Mouse (Mus musculus): Measurements from ENCODE around the gene Anks6.
"Not testable (repeated sequence)": the region's sequence is repeated elsewhere in the genome, so short reads cannot be mapped to it uniquely, and the experiment has no call there.

Anks6 gene

DNA sequence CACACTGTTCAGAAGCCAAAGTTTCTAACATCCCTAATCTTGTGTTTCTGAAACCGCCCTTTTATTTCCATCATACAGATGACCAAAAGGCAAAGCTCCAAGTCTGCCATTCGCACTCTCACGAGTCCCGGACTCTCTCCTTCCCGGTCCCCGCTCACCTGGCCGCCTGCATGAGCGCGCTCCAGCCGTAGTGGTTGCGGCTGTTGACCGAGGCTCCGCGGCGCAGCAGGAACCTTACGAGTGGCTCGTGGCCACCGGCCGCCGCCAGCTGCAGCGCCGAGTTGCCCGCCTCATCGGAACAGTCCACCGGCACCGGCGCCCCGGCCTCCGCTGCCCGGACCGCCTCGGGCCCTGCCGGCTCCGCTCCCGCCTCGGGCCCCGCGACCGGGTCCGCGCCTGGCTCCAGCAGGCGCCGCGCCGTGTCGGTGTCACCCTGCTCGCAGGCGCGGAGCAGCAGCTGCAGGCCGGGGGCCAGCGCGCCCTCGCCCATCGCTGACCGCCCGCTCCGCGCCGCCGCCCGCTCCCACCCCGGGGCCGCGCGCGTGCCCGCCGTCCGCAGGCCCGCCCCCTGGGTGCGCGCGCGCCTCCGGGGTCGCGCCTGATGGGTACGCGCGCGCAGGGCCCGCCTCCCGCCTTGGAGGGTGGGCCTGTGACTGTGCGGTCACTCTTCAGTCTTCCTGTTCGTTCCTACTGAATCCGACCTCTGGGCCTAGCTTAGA lies at the start of gene Anks6:
Gene Anks6 (minus strand): TSS at position 637 of the 719 bp plus-strand sequence.
- DNase-seq, result peak; percentile 87 to 92

DNA sequence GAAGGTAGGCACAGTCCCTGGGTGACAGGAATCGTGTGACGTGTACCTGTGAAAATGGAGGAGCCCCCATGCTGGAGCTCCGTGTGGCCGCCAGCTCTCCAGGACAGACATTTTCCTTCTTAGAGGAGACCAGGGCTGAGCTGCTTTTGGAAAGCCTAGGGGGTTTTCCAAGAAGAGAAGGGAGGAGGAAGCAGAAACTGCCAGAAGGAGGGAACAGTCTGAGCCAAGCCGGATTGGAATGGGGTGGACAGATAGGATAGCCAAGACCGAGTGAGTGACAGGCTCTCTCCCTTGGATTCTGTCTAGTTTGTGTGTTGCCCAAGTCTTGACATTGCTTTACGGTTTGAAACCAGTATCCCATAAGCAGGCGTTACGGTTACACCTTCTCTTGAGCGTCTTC lies 46.3 kb upstream of the Anks6 start:
- no peak for DNase-seq

DNA sequence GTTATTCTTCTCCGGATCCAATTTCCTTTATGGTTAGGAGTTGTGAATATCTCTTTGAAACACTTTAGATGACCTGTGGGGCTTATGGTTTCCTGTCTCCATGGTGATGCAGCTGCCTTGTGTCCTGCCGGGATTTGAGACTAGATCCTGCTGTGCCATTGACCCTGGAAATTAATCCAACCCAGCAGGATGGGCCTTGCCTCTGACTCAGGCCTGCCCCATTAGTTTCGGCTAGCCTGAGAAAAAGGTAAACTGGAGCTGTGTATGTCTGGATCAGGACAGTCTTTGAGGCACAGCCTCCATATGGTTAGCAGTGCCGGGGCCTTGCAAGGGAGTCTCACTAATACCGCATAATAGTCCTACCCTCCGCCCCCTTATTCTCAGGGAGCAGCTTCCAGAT lies 36.4 kb upstream of the Anks6 start:
- no peak for DNase-seq

DNA sequence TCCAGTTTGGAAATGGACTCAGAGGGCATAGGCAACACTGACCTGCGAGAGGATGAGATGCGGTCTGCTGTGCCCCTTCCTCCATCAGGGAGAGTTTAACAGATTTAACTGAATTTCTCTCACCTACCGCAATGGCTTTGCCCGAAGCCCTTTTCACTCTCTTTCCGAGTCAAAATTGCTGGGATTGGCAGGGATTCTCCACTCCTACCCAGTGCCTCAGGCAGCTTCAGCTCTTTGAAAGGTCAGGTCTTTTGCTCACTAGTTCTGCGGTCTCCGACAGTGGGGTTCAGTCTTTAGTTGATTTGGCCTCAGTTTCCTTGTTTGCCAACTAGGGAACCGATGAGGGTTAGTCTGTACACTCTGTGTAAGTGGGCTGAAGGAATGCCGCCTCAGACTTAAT lies 35.9 kb upstream of the Anks6 start:
- DNase-seq, result no peak

DNA sequence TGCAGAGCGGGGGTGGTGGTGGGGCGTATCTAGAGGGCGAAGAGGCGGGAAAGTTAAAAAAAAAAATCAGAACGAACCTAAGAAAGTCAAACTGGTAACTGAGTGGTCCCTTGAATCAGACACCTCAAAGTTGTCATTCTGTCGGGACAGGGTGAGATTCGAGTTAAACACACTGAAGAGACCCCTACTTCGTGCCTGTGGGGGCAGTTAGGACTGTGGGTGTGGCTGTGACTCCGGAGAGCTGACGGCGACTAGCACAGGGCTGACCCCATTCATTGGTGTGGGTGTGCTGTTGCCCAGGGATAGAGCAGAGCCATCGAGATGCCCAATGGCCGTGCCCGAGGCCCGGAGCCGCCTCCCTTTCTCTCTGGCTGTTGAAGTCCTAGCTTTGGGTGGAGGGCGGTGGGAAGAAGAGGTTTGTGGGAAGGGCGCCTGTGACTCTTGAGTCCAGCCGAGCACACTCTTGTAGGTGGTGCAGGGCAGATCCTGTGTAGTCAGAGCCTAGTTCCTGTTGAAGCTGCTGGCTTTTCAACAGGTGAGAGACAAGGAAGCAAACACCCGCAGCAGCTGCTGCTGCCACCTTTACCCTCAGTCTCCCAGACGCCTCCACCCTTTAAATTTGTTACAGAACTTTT lies 35.3 kb upstream of the Anks6 start:
- DNase-seq, result peak; percentile 18 to 27

DNA sequence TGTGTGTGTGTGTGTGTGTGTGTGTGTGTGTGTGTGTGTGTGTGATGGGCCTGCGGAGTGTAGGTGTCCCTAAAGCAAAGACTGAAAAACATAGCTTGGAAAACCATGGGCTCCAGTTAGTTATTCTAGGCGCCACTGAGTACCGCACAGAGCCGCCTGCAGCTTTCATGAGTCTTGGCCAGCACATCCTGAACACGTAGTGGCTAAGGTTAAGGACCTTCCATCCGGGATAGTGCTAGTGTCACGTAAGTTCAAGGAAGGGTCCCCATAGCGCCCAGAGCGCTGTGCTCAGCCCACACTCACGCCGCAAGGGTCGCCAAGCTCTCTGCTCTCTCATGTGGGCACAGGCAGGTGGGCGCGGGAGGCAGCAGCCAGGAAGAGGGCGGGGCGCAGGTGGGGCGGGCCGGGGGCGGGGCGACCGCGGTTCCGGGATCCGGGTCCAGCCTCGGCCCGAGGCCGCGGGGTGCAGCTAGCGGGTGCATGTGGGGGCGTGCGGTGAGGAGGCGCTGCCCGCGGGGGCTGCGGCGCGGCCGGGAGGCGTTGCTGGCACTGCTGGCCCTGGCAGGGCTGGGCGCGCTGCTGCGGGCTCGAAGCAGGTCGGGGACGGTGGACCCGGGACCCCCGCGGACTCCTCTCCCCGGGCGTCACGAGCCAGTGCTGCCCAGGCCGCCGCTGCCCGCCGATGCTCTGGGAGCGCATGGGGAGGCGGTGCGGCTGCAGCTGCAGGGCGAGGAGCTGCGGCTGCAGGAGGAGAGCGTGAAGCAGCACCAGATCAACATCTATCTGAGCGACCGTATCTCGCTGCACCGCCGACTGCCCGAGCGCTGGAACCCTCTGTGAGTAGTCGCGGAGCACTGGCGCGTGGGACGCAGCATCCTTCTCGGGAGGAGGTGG lies 34.5 kb upstream of the Anks6 start, which contains the start of gene Galnt12:
Gene Galnt12 (plus strand): TSS at position 417 of the 894 bp plus-strand sequence.
- DNase-seq, result peak; percentile 18 to 37

DNA sequence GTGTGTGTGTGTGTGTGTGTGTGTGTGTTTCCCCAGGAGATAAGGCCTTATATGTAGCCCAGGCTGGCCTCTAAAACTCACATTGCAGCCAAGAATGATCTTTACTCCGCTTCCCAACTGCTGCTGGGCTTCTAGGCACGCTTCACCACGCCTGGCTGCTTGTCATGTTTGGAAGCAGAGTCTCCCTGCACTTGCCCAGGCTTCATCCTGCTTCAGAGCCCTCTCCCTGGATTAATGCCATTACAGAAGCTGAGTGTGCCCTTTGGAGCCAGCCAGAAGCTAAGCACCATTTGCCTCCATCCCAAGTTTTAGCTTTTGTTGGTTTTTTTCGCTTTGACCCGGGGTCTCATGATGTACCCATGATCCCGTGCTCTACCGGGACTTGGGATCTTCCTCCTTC lies 31.4 kb upstream of the Anks6 start:
- peak in 1 of 2 experiments; percentile 14 for DNase-seq

DNA sequence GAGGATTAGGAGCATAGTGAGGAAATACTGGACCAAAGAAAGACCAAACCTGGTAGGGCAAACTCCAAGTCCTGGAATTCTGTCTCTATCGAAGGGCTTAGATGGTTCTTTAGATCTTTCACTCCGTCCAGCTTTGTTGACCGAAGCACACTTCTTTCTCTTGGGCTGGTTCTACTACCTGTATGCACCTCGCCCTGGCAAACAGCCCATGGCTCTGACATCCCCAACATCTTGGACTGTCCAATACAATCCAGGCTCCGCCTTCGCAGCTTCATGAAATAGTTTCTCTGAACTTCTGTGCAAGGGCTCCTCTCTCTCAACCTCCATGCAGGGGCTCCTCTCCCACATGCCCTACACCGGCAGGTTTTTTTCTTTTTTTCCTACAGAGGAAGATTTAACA lies 26.6 kb upstream of the Anks6 start:
- DNase-seq, result no peak

DNA sequence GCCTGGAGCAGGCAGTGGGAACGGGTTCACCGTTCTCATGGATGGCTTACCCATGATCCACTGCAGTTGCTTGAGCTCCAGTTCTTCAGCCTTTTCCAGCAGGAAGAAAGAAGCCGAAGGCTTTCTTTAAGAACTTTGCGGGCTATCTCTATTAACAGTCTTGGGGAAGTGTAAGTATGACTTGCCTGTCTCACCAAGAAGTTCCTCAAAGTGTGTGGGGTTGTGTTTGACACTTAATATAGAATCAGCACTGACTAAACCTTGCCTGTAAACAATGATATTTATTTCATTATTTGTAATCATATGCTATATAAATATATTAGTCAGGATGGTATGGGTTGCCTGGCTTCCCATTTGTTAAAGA lies 23.4 kb upstream of the Anks6 start:
- DNase-seq, result no peak

DNA sequence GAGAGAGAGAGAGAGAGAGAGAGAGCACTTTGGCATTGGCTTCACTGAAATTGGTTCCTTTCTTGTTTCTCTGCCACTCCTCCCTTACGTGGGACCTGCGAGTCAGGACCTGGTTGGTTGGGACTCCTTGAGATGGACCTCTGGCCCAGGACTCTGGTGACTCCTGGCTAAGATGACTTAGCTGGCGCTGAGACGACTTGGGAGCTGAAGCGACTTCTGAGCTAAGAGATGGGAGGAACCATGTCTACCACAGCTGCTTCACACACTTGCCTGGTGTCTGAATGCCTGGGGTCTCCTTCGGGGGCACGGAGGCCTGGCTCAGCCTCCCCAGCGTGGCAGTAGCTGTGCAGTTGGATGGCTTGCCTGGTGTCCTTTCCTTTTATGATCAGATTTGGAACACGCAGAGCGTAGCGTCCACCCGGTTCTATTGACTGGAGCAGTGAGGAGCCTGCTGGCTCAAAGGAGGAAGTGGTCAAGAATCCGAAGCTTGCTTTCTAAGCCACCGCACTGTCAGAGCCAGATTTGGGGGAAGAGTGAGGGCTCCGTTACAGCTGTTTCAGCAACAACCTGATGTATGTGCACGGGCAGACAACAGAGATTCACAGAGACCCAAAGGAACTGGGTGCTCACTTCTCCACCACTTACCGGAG lies 22.9 kb upstream of the Anks6 start:
- no peak for DNase-seq

DNA sequence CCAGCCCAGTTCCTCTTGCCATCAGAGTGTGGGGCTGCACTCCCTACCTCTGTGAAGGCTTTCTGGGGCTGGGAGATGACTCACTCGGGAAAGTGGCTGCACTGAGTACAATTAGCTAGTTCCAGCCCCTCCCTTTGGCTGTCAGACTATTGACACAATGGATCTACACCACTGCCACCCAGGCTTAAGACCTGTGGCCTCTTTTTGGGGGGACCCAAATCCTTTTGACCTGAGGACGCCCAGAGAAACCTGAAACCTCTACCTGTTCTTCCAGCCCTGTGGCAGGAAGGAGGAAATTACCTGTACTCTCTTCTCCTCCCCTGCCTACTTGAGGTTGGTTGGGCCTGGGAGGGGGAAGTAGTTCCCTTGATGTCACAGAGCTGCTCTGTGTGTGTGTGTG lies 17.8 kb upstream of the Anks6 start:
- no peak for DNase-seq

DNA sequence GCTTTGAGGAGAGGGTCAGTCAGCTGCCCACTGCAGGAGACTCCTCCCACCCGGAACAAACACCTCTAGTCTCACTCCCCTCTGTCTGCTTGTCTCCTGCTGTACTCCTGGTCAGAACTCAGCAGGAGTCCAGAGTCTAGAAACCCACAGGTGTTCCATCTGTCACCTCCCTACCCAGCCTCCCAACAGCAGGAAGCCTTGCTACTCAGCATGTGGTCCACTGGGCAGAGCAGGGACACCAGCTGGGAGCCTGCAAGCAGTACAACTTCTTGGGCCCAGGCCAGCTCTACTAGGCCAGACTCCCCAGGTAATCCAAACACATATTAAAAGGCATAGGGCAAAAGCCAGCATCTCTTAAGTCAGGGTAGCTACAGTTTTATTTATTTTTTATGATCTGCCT lies 3.7 kb upstream of the Anks6 start:
- DNase-seq, result peak; percentile 37 to 60

DNA sequence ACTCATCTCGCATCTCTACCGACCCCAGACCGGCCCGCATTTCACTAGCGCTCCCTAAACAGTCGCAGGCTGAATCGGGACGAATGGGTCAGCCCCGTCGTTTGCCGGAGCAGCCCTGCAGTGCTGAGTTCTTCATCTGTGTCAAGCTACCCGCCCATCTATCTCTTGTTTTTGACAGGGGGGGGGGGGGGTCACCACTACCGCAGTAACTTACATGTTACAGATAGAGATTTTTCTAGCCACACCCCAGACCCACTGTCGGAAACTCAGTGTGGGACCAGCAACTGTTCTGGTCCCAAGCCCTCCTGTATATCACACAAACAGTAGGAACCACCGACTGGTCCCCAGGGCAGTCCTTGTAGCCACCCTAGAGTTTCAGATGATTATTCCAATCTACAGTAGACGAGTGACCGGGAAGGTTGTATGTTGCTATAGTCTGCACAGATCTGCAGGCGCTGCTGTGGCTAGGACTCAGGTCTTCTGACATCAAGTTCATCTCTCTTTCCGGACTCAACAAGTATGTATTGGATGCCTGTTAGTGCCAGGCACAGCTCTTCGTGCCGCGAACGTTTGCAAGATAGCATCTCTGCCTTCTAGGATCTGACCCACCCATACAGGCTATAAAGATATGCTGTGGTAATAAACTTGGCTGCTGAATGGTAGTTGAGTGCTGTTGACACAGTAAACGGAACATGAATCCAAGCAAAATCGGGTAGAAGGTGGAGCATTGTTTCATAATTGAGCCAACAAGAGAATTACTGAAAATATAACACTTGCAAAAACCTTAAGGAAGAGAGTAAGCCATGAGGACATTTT lies 491 bp upstream of the Anks6 start:
- DNase-seq, result no peak

DNA sequence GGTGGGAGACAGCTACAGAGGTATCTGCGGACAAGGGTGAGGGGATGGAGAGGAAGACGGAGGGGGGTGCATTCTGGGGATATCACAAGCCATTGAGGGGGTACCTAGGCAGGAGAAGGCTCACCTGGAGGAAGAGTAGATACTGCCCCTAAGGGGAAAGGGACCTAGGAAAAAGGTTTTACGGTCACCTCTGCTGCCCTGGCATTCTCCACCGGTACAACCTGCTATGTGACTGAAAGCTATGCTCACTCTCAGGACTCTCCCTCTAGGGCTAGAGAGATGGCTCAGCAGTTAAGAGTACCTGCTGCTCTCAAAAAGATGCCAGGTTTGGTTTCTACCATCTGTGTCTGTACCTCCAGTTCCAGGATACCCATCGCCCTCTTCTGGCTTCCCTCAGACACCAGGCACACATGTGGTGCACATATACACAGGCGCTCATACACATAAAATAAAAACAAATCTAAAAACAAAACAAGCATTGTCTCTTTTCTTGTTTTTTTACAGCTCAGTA lies 1.6 kb downstream of the Anks6 start:
- peak in 1 of 2 experiments; percentile 38 for DNase-seq

DNA sequence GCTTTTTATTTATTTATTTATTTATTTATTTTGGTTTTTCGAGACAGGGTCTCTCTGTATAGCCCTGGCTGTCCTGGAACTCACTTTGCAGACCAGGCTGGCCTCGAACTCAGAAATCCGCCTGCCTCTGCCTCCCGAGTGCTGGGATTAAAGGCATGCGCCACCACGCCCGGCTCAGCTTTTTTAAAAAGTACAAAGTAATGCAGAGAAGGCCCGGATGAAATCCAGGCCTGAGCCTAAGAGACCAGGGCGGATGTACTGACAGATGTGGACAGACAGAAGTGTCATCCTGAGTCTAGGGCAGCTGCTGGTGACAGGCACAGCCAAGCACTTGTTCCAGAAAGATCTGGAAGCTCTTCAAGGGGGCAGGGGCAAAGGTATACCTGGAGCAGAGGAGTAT lies 2.1 kb downstream of the Anks6 start:
- DNase-seq, result not testable (repeated sequence)

DNA sequence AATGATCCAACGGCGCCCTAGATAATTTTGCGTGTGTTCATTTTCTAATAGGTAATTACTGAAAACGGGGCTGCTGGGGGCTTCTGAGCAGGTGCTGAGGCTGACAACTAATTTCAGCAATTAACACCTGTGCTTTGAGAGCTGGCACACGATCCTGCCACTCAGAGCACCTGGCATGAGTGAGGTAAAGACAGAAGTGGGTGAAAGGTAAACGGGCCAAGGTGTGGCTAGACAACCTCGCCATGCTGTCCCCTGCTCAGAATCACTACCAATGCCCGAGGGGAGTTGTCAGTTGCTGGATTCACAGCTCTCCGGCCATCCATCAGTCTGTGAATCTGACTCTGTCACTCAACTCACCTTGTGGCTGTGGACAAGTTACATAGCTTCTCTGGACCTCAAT lies 5.3 kb downstream of the Anks6 start:
- DNase-seq, result no peak

DNA sequence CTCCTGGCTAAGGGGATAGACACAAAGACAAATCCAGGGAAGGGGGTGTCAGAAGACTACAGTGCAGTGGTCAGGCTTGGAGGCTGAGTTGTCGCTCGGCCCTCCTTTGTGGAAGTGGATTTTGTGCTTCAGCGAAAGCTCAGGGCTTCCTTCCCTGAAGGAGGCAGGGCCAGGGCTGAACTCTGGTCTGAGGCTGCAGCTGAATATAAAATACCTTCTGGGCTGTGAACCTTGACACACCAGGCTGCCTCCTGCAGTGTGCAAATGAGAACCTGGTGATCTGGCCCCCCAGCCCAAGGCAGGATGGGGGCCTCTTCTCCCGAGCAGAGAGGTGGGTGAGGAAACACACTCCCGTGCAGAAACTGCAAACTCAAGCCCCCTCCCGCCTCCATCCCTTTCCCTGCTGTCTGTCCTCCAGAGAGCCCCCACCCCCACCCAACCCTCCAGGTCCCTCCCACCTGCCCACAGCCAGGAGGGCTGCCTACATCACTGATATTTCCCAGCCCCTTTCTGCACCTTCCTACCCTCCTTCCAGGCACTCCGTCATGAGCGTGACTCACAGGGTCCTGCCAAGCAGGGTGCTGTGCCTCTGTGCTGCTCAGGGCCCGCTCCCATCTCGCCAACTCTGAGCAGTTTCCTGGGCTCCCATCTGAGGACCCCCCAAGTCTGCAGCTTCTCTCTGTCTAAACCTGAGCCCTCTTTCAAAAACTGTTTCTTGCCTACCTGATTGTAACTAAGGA lies 6.4 kb downstream of the Anks6 start:
- no peak for DNase-seq

DNA sequence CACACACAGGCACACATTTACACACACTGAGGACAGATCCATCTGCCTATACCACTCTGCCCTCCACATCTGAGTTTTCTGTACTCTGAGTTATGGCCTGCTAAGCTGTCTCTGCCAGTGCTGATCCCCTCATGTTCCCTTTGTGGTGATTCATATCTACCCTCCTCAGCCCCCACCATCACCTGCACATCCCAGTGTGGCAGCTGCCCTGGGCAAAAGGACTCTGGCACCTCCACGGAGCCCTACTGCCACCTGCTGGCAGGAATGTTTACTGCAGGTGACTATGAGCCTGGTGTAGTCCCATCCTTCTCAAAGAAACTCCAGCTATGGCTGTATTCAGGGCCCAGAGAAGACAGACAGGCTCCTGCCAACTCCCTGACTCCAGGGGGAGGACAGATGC lies 7.1 kb downstream of the Anks6 start:
- peak; percentile 95 to 96 for DNase-seq

DNA sequence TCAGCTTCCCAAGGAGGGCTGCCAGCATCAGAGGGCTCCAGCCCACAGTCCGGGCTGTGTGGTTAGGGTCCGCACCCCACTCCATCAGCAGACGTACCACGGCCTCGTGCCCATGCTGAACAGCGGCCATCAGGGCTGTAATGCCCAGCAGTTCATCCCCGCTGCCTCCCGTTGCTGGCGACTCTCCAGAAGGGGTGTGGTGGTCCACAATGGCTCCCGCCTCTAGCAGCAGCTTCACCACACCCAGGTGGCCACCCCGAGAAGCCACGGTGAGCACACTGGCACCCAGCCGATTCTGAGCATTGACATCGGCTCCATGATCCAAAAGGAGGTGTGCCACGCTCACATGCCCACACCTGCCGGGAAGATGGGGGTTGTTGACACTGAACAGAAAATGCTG lies 8.0 kb downstream of the Anks6 start:
- DNase-seq, result peak in 1 of 2 experiments; percentile 44

DNA sequence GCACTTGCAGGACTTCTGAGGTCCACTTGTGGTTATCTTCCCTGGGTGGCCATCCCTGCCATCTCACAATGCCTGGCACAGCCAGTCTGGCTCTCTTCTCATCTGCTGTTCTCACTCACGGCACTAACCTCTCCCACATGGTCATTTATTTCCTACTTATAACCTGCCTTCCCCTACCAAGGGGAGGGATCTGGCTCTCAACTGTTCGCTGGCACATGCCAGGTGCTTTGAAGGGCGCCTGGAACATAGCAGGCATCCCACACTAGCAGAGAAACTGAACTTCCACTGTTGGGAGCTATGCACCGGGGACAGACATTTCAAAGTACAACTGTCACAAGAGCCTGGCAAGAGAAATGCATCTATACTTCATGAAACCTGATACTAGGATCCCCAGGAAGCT lies 9.5 kb downstream of the Anks6 start:
- DNase-seq, result no peak

DNA sequence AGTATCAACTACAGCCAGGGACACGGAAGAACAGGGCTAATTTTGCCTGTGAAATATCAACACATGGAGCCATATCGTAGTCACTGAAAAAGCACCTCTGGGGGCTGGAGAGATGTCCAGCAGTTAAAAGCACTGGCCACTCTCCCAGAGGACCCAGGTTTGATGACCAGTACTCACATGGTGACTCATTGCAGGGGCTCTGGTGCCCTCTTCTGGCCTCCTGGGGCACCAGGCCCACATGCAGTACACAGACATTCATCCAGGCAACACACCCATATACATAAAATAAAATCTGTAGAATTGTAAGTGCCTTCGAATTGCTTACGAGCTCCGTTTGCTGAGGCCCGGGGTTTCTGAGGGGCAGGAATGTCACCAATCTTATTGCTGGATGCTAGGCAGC lies 10.3 kb downstream of the Anks6 start:
- peak; percentile 21 to 37 for DNase-seq
